Mouse (Mus musculus): ENCODE measurements at regions not wholly inside any gene's neighbourhood (a gene's known extent, or its start where the extent isn't known, plus 50 kb on each side); places are given as distances from the start of the nearest gene placed in this dataset.

- no peak for DNase-seq (ENCODE audit: low spot score)
- no peak for ATAC-seq (ENCODE audit: low FRiP score, low read depth)
- H3K27me3 ChIP-seq (ENCODE audit: control insufficient read depth, insufficient read depth, low read length), result no peaks in the 10 kb centered on the region
- H3K4me2 ChIP-seq (replicated peaks; ENCODE audit: low read depth, low read length, severe bottlenecking), result no peak overlapping the region
- H3K36me3 ChIP-seq (ENCODE audit: control insufficient read depth, insufficient read depth, low read length), result no peaks in the 10 kb centered on the region
- no peaks in the 10 kb centered on the region for H3K4me1 ChIP-seq (ENCODE audit: control insufficient read depth, insufficient read depth, low read length)
- 83% methylated on average over 4 of the region's 4 CpGs for WGBS
- H3K9ac ChIP-seq (ENCODE audit: low read depth, low read length, severe bottlenecking), result no peak overlapping the region
- H3K27ac ChIP-seq (replicated peaks; ENCODE audit: low read depth, low read length), result no peak overlapping the region
- no peaks in the 10 kb centered on the region for H3K9me3 ChIP-seq (ENCODE audit: control insufficient read depth, low read length)
- no peak overlapping the region for H3K4me3 ChIP-seq (replicated peaks; ENCODE audit: low read length)
- TF ChIP-seq POLR2A (IDR thresholded peaks at IDR 0.05; ENCODE audit: borderline replicate concordance, extremely low read depth, insufficient read depth, insufficient read length), result no peak
Measured at GRCm38 (mm10) chr15:18360256-18360655, 458.5 kb upstream of the Cdh10 start.

- H3K27me3 ChIP-seq (ENCODE audit: control insufficient read depth, insufficient read depth, low read length), result no peaks in the 10 kb centered on the region
- 54% methylated on average over 2 of the region's 2 CpGs for WGBS
- no peak overlapping the region for H3K27ac ChIP-seq (replicated peaks; ENCODE audit: low read depth, low read length)
- H3K9ac ChIP-seq (ENCODE audit: low read depth, low read length, severe bottlenecking), result no peak overlapping the region
- H3K36me3 ChIP-seq (ENCODE audit: control insufficient read depth, insufficient read depth, low read length), result no peaks in the 10 kb centered on the region
- no peak overlapping the region for H3K4me3 ChIP-seq (replicated peaks; ENCODE audit: low read length)
- H3K4me1 ChIP-seq (ENCODE audit: control insufficient read depth, insufficient read depth, low read length), result no peaks in the 10 kb centered on the region
- DNase-seq (ENCODE audit: low spot score), result no peak
- no peak for ATAC-seq (ENCODE audit: low FRiP score, low read depth)
- H3K9me3 ChIP-seq (ENCODE audit: control insufficient read depth, low read length), result no peaks in the 10 kb centered on the region
- H3K4me2 ChIP-seq (replicated peaks; ENCODE audit: low read depth, low read length, severe bottlenecking), result no peak overlapping the region
- TF ChIP-seq POLR2A (IDR thresholded peaks at IDR 0.05; ENCODE audit: borderline replicate concordance, extremely low read depth, insufficient read depth, insufficient read length), result no peak
Measured at GRCm38 (mm10) chr15:18399724-18400123, 419.0 kb upstream of the Cdh10 start.

DNA sequence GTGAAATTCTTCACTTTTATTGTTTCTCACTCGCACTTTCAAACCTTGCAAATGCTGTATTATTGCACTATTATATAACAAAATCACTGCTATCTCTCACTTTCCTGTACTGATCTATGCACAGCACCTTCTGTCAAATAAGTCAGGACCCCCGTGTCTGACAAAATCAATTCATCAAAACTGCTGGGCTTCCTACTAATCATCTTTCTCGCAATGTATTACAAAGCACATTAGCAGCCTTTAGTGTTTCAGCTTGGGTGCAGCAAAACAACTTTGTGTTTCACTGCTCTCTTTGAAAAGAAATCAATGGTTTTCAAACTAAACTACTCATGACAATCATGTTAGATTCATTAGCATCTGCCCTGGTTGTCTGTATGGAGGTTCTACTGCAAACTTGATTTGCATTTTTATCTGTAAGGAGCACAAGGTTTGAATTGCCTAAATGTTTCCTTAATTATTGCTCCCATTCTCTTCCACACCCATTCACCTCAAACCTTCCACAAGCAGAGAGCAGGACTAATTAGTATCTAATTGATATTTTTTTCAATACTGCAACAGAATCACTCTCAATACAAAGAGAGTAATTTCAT, 418.4 kb upstream of the Cdh10 start:
- no peak for TF ChIP-seq POLR2A (IDR thresholded peaks at IDR 0.05; ENCODE audit: borderline replicate concordance, extremely low read depth, insufficient read depth, insufficient read length)
- Histone ChIP-seq H3K4me3 (replicated peaks; ENCODE audit: low read length) (no peak overlapping the region), H3K9ac (ENCODE audit: low read depth, low read length, severe bottlenecking) (no peak overlapping the region), H3K36me3 (ENCODE audit: control insufficient read depth, insufficient read depth, low read length) (no peaks in the 10 kb centered on the region), H3K27ac (replicated peaks; ENCODE audit: low read depth, low read length) (no peak overlapping the region), H3K4me1 (ENCODE audit: control insufficient read depth, insufficient read depth, low read length) (no peaks in the 10 kb centered on the region), H3K4me2 (replicated peaks; ENCODE audit: low read depth, low read length, severe bottlenecking) (no peak overlapping the region), H3K27me3 (ENCODE audit: control insufficient read depth, insufficient read depth, low read length) (no peaks in the 10 kb centered on the region), H3K9me3 (ENCODE audit: control insufficient read depth, low read length) (no peaks in the 10 kb centered on the region)
- no peak for ATAC-seq (ENCODE audit: low FRiP score, low read depth)
- DNase-seq (ENCODE audit: low spot score), result no peak
- 70% methylated on average over 3 of the region's 3 CpGs for WGBS

DNA sequence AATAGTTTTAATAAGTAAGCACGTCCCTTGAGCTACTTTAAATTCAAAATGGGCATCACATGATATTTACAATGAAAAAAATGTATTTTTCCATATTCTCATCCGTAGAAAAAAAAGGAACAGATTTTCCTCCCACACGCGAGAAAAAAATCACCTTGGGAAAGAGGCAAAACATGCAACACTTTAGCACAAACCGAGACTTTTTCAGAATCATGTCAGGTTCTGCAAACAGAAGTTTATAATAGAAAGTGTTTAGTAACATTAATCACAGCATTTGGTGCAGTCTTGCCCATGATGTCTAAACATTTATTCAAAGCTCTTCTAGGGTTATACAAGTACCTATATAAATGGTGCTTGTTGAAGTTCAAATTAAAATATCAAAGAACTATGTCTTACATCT, 386.0 kb upstream of the Cdh10 start:
- no peak for TF ChIP-seq POLR2A (IDR thresholded peaks at IDR 0.05; ENCODE audit: borderline replicate concordance, extremely low read depth, insufficient read depth, insufficient read length)
- DNase-seq (ENCODE audit: low spot score) (no peak), ATAC-seq (ENCODE audit: low FRiP score, low read depth) (no peak)
- Histone ChIP-seq H3K36me3 (ENCODE audit: control insufficient read depth, insufficient read depth, low read length) (no peaks in the 10 kb centered on the region), H3K4me1 (ENCODE audit: control insufficient read depth, insufficient read depth, low read length) (no peaks in the 10 kb centered on the region), H3K27me3 (ENCODE audit: control insufficient read depth, insufficient read depth, low read length) (no peaks in the 10 kb centered on the region), H3K27ac (replicated peaks; ENCODE audit: low read depth, low read length) (no peak overlapping the region), H3K9me3 (ENCODE audit: control insufficient read depth, low read length) (no peaks in the 10 kb centered on the region), H3K9ac (ENCODE audit: low read depth, low read length, severe bottlenecking) (no peak overlapping the region), H3K4me3 (replicated peaks; ENCODE audit: low read length) (no peak overlapping the region), H3K4me2 (replicated peaks; ENCODE audit: low read depth, low read length, severe bottlenecking) (no peak overlapping the region)
- WGBS, result 87% methylated on average over 5 of the region's 5 CpGs

- Histone ChIP-seq H3K4me3 (replicated peaks; ENCODE audit: low read length) (no peak overlapping the region), H3K9ac (ENCODE audit: low read depth, low read length, severe bottlenecking) (no peak overlapping the region), H3K27me3 (ENCODE audit: control insufficient read depth, insufficient read depth, low read length) (no peaks in the 10 kb centered on the region), H3K27ac (replicated peaks; ENCODE audit: low read depth, low read length) (no peak overlapping the region), H3K9me3 (ENCODE audit: control insufficient read depth, low read length) (no peaks in the 10 kb centered on the region), H3K4me1 (ENCODE audit: control insufficient read depth, insufficient read depth, low read length) (no peaks in the 10 kb centered on the region), H3K4me2 (replicated peaks; ENCODE audit: low read depth, low read length, severe bottlenecking) (no peak overlapping the region), H3K36me3 (ENCODE audit: control insufficient read depth, insufficient read depth, low read length) (no peaks in the 10 kb centered on the region)
- ATAC-seq (ENCODE audit: low FRiP score, low read depth) (no peak), DNase-seq (ENCODE audit: low spot score) (peak; percentile 57)
- TF ChIP-seq POLR2A (IDR thresholded peaks at IDR 0.05; ENCODE audit: borderline replicate concordance, extremely low read depth, insufficient read depth, insufficient read length), result no peak
Measured at GRCm38 (mm10) chr15:18453801-18454200, 364.9 kb upstream of the Cdh10 start.

DNA sequence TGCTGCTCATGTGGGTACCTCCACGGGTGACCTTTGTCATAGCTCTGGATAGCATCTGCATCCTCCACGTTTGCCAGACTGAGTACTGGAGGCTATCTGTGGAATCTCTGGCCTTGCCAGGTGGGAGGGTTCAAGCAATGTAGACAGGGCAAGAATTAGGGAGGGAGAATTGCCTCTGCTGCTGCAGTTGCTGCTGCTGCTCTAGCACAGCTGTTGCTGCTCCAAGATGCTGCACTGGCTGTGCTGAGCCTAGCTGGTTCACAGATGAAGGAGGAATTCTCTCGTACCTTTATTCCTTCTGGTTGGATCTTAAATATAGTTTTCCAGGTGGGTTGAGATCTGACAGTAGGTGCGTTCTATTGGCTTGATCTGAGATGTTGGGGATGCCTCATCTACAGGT, 336.4 kb upstream of the Cdh10 start:
- Histone ChIP-seq H3K9me3 (ENCODE audit: control insufficient read depth, low read length) (no peaks in the 10 kb centered on the region), H3K4me3 (replicated peaks; ENCODE audit: low read length) (no peak overlapping the region), H3K27ac (replicated peaks; ENCODE audit: low read depth, low read length) (no peak overlapping the region), H3K9ac (ENCODE audit: low read depth, low read length, severe bottlenecking) (no peak overlapping the region), H3K27me3 (ENCODE audit: control insufficient read depth, insufficient read depth, low read length) (no peaks in the 10 kb centered on the region), H3K4me1 (ENCODE audit: control insufficient read depth, insufficient read depth, low read length) (no peaks in the 10 kb centered on the region), H3K36me3 (ENCODE audit: control insufficient read depth, insufficient read depth, low read length) (no peaks in the 10 kb centered on the region), H3K4me2 (replicated peaks; ENCODE audit: low read depth, low read length, severe bottlenecking) (no peak overlapping the region)
- no peak for DNase-seq (ENCODE audit: low spot score)
- 64% methylated on average over 4 of the region's 4 CpGs for WGBS
- no peak for TF ChIP-seq POLR2A (IDR thresholded peaks at IDR 0.05; ENCODE audit: borderline replicate concordance, extremely low read depth, insufficient read depth, insufficient read length)
- no peak for ATAC-seq (ENCODE audit: low FRiP score, low read depth)
